Mouse (Mus musculus) heart, embryonic 16.5 days (tissue): ENCODE measurements around the gene Arhgap23. TPM values are rescaled to one million over a fixed set of nuclear protein-coding genes. Genes with fewer than 3 reads are reported as not detected.

ENCODE experiments used
- ATAC-seq: fragments of 200-750 bp; cut with Nextera tagmentation; replicated peaks from 2 replicates; pipeline ENCODE4 v1.8.0; 2017; ENCODE audit warnings: moderate number of reproducible peaks; ENCODE audit not compliant: insufficient read depth, low FRiP score; ENCODE audit errors: extremely low read depth
- H3K27ac ChIP-seq: fragments of 300-500 bp; sonication (generic); 2 replicates; pipeline ENCODE4 v1.5.1; 2014; ENCODE audit warnings: mild to moderate bottlenecking, low read length, control low read depth, moderate library complexity
- H3K27me3 ChIP-seq: fragments of 300-500 bp; sonication (generic); 2 replicates; pipeline ENCODE4 v1.6.1; 2014; ENCODE audit warnings: low read length, mixed read lengths; ENCODE audit not compliant: control insufficient read depth, insufficient read depth
- H3K36me3 ChIP-seq: fragments of 300-500 bp; sonication (generic); 2 replicates; pipeline ENCODE4 v1.6.1; 2014; ENCODE audit not compliant: control insufficient read depth, insufficient read depth
- H3K4me1 ChIP-seq: fragments of 300-500 bp; sonication (generic); 2 replicates; pipeline ENCODE4 v1.6.1; 2014; ENCODE audit warnings: low read length, mixed read lengths; ENCODE audit not compliant: control insufficient read depth, insufficient read depth
- H3K4me2 ChIP-seq: fragments of 300-500 bp; sonication (generic); 2 replicates; pipeline ENCODE4 v1.6.1; 2014; ENCODE audit warnings: low read depth, mild to moderate bottlenecking, control low read depth, low read length
- H3K4me3 ChIP-seq: fragments of 300-500 bp; sonication (generic); 2 replicates; pipeline ENCODE4 v1.5.1; 2014; ENCODE audit warnings: mild to moderate bottlenecking, control low read depth, low read length
- H3K9ac ChIP-seq: fragments of 300-500 bp; sonication (generic); 2 replicates; pipeline ENCODE4 v1.6.1; 2014; ENCODE audit warnings: low read length, control low read depth
- H3K9me3 ChIP-seq: fragments of 300-500 bp; sonication (generic); replicated peaks from 2 replicates; pipeline ENCODE4 v1.6.1; 2016; ENCODE audit warnings: low read length; ENCODE audit not compliant: control insufficient read depth
- WGBS: fragments of 180-500 bp; shearing (Covaris S2); extraction: QIAGEN DNeasy Blood & Tissue Kit; methylation state at CpG from one replicate; pipeline ENCODE4 v1.1.7; 2014; 5-methylcytosine and 5-hydroxymethylcytosine counted together
- polyA plus RNA-seq: library from polyadenylated mRNA; unstranded; fragments of >200 nt; fragmentation: Nextera tagmentation; extraction: Ambion mirVana; gene quantifications from 2 replicates; pipeline ENCODE4 v1.2.1, GENCODE M21; 2015

Gene Arhgap23
- polyA plus RNA-seq, 1 experiment from 2014 or later: 5.5 TPM

DNA sequence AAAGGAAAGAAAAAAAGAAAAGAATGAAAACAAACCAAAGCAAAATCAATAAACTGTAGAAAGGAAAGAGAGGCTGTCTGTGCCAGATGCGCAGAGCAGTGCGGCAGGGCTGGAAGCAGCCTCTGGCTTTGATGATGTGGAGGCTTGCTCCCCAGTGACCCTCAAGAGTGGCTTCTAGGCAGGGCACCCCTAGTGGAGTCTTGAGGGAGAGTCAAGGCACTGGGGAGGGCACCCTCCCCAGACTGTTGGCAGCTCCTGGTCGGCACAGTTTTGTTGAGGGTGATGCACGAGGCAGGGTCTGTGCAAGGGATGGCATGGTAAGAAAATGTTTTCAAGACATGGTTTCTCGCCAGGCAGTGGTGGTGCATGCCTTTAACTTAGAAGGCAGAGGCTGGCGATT, 47.2 kb downstream of the Arhgap23 start:
- Histone ChIP-seq H3K27me3 (no peaks in the 10 kb centered on the region), H3K4me1 (no peaks in the 10 kb centered on the region), H3K9ac (no peak overlapping the region), H3K27ac (no peak overlapping the region), H3K9me3 (no peaks in the 10 kb centered on the region), H3K4me3 (no peak overlapping the region), H3K36me3 (peaks cover 67% of the 10 kb centered on the region), H3K4me2 (no peak overlapping the region)
- WGBS: 89% methylated on average over 6 of the region's 6 CpGs
- ATAC-seq: no peak

DNA sequence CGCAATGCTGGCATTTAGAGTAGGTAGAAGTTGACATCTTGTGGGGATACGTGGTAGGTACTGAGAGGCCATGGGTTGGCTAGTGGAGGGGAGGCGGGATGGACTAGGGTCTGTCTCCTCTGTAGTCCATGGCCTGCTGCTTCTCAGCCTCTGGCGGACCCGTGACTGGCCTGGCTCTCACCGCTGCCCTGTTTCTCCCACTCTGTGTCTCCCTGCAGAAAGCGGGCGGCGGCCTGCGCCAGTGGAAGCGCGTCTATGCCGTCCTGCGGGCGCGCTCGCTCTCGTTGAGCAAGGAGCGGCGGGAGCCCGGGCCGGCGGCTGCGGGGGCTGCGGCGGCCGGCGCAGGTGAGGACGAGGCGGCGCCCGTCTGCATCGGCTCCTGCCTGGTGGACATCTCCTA, 47.8 kb downstream of the Arhgap23 start:
- no peaks in the 10 kb centered on the region for H3K4me1 ChIP-seq
- H3K9me3 ChIP-seq: no peaks in the 10 kb centered on the region
- no peaks in the 10 kb centered on the region for H3K27me3 ChIP-seq
- H3K4me2 ChIP-seq: no peak overlapping the region
- H3K4me3 ChIP-seq: no peak overlapping the region
- peaks cover 67% of the 10 kb centered on the region for H3K36me3 ChIP-seq
- 70% methylated on average over 32 of the region's 33 CpGs for WGBS
- no peak overlapping the region for H3K27ac ChIP-seq
- no peak overlapping the region for H3K9ac ChIP-seq
- ATAC-seq: no peak

DNA sequence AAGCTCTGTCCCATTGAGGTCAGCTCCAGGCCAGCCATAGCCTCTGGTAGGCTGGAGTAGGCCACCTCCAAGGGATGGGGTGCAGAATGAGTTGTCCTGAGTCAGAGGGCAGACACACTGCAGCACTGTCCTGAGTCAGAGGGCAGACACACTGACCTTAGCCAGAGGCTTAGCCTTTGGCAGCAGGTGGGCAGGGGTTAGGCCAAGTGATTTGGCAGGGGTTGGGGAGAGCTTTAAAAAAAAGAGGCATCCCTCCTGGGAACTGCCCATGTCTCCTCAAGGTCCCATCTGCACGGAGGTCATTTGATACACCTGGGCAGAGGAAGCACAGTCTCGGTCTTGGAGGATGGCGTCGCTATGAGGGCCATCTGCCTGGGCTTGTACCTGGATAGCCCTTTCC, 48.7 kb downstream of the Arhgap23 start:
- 90% methylated on average over 4 of the region's 4 CpGs for WGBS
- Histone ChIP-seq H3K27ac (no peak overlapping the region), H3K4me3 (no peak overlapping the region), H3K27me3 (no peaks in the 10 kb centered on the region), H3K4me1 (no peaks in the 10 kb centered on the region), H3K36me3 (peaks cover 66% of the 10 kb centered on the region), H3K4me2 (no peak overlapping the region), H3K9me3 (no peaks in the 10 kb centered on the region), H3K9ac (no peak overlapping the region)
- ATAC-seq: no peak

DNA sequence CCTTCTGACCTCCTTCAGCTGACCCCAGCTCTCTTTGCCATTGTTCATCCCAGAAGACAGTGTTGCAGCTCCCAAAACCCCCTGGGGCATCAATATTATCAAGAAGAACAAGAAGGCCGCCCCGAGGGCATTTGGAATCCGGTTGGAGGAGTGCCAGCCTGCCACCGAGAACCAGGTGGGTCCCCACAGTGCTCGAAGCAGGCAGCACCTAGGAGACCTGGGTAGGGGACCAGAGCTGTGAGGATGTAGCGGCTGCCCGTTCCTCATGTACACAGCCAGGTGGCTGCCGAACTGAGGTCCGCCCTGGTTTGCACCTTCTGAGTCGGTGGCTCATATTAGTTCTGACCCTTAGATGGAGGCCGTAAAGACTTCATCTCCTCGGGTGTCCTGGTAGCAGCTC, 50.6 kb downstream of the Arhgap23 start:
- no peaks in the 10 kb centered on the region for H3K9me3 ChIP-seq
- H3K9ac ChIP-seq: no peak overlapping the region
- H3K4me1 ChIP-seq: no peaks in the 10 kb centered on the region
- H3K4me2 ChIP-seq: no peak overlapping the region
- peaks cover 67% of the 10 kb centered on the region for H3K36me3 ChIP-seq
- H3K4me3 ChIP-seq: no peak overlapping the region
- H3K27me3 ChIP-seq: no peaks in the 10 kb centered on the region
- ATAC-seq: no peak
- H3K27ac ChIP-seq: no peak overlapping the region
- WGBS: 88% methylated on average over 12 of the region's 12 CpGs

DNA sequence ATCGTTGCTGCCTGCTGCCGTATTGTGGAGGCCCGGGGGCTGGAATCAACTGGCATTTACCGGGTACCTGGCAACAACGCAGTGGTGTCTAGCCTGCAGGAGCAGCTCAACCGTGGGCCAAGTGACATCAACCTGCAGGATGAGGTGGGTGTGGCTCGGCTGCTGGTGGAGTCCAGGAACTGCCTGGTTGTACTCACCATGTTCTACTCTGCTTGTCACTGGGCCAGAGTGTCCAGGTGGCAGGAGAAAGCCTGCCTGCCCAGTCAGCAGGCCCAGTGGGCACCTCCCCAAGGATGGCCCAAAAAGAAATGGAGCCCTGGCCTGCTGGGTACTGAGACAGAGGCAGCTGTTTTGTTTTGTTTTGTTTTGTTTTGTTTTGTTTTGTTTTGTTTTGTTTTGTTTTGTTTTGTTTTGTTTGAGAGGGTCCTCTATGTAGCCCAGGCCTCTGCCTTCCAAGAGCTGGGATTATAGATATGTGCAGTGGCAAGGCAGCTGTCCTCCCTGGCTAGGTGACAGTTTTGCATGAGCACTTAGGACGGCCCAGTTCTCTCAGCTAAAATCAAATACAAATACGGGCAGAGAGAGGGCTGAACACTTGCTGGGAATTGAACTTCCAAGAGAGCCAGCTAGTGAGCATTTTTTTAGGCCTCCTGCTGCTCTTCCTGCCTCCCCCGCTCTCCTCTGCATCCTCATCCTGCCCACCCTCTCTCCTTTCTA, 51.3 kb downstream of the Arhgap23 start:
- no peak for ATAC-seq
- no peak overlapping the region for H3K9ac ChIP-seq
- H3K27ac ChIP-seq: no peak overlapping the region
- peaks cover 68% of the 10 kb centered on the region for H3K36me3 ChIP-seq
- no peak overlapping the region for H3K4me3 ChIP-seq
- no peaks in the 10 kb centered on the region for H3K9me3 ChIP-seq
- H3K4me2 ChIP-seq: no peak overlapping the region
- 77% methylated on average over 10 of the region's 10 CpGs for WGBS
- H3K4me1 ChIP-seq: no peaks in the 10 kb centered on the region
- H3K27me3 ChIP-seq: no peaks in the 10 kb centered on the region

DNA sequence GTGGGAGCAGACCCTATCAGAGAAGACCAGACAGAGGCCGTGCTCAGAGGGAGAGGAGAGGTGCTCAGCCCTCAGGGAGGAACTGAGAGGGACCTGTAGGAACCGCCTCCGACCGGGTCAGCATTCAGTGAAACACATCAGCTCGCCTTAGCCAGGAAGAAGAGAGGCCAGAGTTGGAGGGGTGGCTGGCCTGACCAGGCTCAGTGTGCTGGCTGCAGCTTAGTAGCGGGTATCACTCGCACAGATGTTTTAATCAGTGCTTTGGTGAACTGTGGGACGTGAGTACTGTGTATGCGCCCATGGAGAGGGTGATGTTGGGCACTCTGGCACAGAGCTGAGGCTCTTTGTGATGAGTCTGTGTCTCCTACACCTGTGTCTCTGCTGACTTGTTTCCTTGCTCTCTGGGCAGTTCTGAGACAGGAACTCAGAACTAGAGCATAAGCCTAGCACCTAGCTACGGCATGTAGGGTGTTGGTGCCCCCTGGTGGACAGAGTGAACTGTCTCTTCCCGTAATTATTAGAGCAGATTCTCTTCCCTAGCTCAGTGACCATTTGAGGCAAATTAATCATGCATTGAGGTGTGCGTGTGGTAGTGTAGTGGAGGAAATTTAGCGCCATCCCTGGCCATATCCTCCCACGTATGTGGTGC, 53.4 kb downstream of the Arhgap23 start:
- ATAC-seq: peak; percentile 53
- peak overlapping the region; percentile 55 for H3K27ac ChIP-seq
- no peaks in the 10 kb centered on the region for H3K9me3 ChIP-seq
- no peak overlapping the region for H3K4me3 ChIP-seq
- H3K27me3 ChIP-seq: no peaks in the 10 kb centered on the region
- 50% methylated on average over 14 of the region's 14 CpGs for WGBS
- H3K36me3 ChIP-seq: peaks cover 65% of the 10 kb centered on the region
- H3K4me1 ChIP-seq: no peaks in the 10 kb centered on the region
- no peak overlapping the region for H3K4me2 ChIP-seq
- no peak overlapping the region for H3K9ac ChIP-seq

DNA sequence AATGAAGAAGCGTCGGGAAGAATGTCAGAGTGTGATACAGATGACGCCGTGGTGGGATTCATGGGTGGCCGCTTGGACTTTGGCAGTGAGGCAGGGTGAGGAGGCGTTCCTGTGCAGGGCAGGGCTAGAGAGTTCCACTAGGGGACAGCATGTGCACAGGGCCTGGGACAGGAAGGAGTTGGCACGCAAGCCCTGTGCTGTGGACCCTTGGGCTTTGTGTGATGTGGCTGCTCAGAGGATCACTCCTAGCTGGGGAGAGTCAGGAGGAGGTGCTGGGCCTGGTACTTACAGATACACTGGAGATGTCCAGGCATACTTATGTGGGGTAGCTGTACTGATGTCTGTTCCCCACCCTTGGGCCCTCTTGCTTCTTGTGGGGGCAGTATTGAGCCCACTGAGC, 54.5 kb downstream of the Arhgap23 start:
- Histone ChIP-seq H3K27me3 (no peaks in the 10 kb centered on the region), H3K27ac (no peak overlapping the region), H3K36me3 (peaks cover 59% of the 10 kb centered on the region), H3K4me1 (no peaks in the 10 kb centered on the region), H3K4me3 (no peak overlapping the region), H3K4me2 (no peak overlapping the region), H3K9ac (no peak overlapping the region), H3K9me3 (no peaks in the 10 kb centered on the region)
- WGBS: 89% methylated on average over 7 of the region's 7 CpGs
- ATAC-seq: no peak

DNA sequence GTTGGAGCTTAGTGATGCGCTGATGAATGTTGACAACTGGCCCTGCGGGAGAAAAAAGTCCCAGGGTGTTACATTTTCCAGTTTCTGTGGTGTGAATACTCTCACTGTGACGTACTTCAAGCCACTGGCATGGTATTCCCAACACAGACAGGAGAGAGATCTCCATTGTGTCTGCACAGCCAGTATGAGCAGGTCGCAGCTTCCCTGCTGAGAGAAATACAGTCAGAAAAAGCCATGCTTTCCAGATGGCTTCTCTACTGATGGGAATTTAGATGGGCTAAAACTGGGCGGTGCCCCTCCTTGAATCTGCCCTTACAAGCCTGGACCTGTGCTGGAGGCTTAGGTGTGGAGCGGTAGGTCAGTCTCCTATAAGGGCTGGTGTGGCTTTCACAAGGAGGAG, 55.9 kb downstream of the Arhgap23 start:
- H3K36me3 ChIP-seq: peaks cover 61% of the 10 kb centered on the region
- 85% methylated on average over 6 of the region's 6 CpGs for WGBS
- H3K9ac ChIP-seq: no peak overlapping the region
- no peaks in the 10 kb centered on the region for H3K4me1 ChIP-seq
- no peak for ATAC-seq
- H3K27ac ChIP-seq: no peak overlapping the region
- H3K9me3 ChIP-seq: no peaks in the 10 kb centered on the region
- no peak overlapping the region for H3K4me3 ChIP-seq
- no peak overlapping the region for H3K4me2 ChIP-seq
- no peaks in the 10 kb centered on the region for H3K27me3 ChIP-seq

DNA sequence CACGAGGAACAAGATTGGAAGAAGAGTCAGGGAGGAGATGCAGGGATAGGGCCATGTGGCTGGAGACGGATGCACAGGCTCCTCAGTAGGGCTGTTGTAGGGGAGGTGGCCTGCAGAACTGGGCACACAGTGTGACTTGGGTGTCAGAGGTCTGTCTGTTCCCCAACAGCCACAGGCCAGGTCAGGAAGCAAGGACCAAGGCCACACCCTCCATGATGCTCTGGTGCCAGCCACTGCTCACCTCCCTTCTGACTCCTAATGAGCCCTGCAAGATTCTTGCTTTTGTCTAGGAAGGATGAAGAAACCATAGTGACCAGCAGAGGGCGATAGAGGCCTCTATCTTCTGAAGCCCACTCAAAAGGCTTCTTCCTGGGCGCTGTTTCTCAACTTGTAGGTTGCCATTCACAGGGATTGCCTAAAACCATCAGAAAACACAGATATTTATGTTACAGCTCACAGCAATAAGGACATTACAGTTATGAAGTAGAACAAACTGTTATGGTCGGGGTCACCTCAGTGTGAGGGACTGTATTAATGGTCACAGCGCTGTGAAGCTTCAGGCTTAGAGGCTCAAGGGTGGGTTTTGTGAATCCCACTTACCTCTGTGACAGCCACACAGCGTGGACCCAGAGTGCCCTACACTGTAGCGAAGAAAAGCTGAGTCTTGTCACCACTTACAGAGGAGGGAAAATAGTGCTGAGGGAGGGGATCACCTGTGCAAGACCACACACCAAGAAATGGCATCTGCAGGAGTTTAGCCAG, 61.2 kb downstream of the Arhgap23 start:
- Histone ChIP-seq H3K4me2 (no peak overlapping the region), H3K4me3 (no peak overlapping the region), H3K4me1 (0 out of 2 replicates have a peak, but pooled peaks cover 7% of the 10 kb centered on the region), H3K27ac (no peak overlapping the region), H3K27me3 (no peaks in the 10 kb centered on the region), H3K9ac (no peak overlapping the region), H3K36me3 (peaks cover 57% of the 10 kb centered on the region), H3K9me3 (no peaks in the 10 kb centered on the region)
- 66% methylated on average over 8 of the region's 8 CpGs for WGBS
- ATAC-seq: no peak
